Mouse (Mus musculus) lung, embryonic 14.5 days (tissue): ENCODE results near the gene Ckb. TPM values are rescaled to one million over a fixed set of nuclear protein-coding genes. Genes with fewer than 3 reads are reported as not detected.

Experiments
- ATAC-seq: fragments of 200-750 bp; cut with Nextera tagmentation; 2 replicates; pipeline ENCODE4 v1.8.0; 2017; ENCODE audit warnings: mild to moderate bottlenecking, moderate TSS enrichment, moderate library complexity; ENCODE audit not compliant: insufficient read depth
- DNase-seq: peaks from one replicate; pipeline ENCODE4 v3.0.0-alpha.2; 2015
- H3K27ac ChIP-seq: fragments of 300-500 bp; sonication (generic); 2 replicates; pipeline ENCODE4 v1.5.1; 2014; ENCODE audit warnings: low read depth, mild to moderate bottlenecking, moderate library complexity
- H3K27me3 ChIP-seq: fragments of 300-500 bp; sonication (generic); 2 replicates; pipeline ENCODE4 v1.6.1; 2014; ENCODE audit warnings: low read length, control low read depth; ENCODE audit not compliant: insufficient read depth
- H3K36me3 ChIP-seq: fragments of 300-500 bp; sonication (generic); 2 replicates; pipeline ENCODE4 v1.6.1; 2014; ENCODE audit warnings: control low read depth; ENCODE audit not compliant: insufficient read depth
- H3K4me1 ChIP-seq: fragments of 300-500 bp; sonication (generic); 2 replicates; pipeline ENCODE4 v1.6.1; 2014; ENCODE audit warnings: antibody characterized with exemption, control low read depth; ENCODE audit not compliant: insufficient read depth
- H3K4me2 ChIP-seq: fragments of 300-500 bp; sonication (generic); 2 replicates; pipeline ENCODE4 v1.6.1; 2014; ENCODE audit warnings: mild to moderate bottlenecking
- H3K4me3 ChIP-seq: fragments of 300-500 bp; sonication (generic); 2 replicates; pipeline ENCODE4 v1.5.1; 2014; ENCODE audit warnings: low read depth, low read length
- H3K9ac ChIP-seq: fragments of 300-500 bp; sonication (generic); 2 replicates; pipeline ENCODE4 v1.6.1; 2014
- H3K9me3 ChIP-seq: fragments of 300-500 bp; sonication (generic); 2 replicates; pipeline ENCODE4 v1.6.1; 2016; ENCODE audit warnings: low read depth, low read length, control low read depth
- CTCF ChIP-seq: IDR thresholded peaks from 2 replicates; pipeline ENCODE4 v1.5.1; 2016; ENCODE audit warnings: antibody characterized with exemption, low read depth
- WGBS: fragments of 180-500 bp; shearing (Covaris S2); extraction: QIAGEN DNeasy Blood & Tissue Kit; methylation state at CpG from one replicate; pipeline ENCODE4 v1.1.7; 2014; 5-methylcytosine and 5-hydroxymethylcytosine counted together
- polyA plus RNA-seq: library from polyadenylated mRNA; unstranded; fragments of >200 nt; fragmentation: Nextera tagmentation; extraction: Ambion mirVana; gene quantifications from 2 replicates; pipeline ENCODE4 v1.2.1, GENCODE M21; 2014

The Ckb gene
- polyA plus RNA-seq, 1 experiment from 2014 or later = 217 TPM

GRCm38 (mm10) chr12:111648061-111648645 lies 24.0 kb downstream of the Ckb start:
- DNase-seq (peak; percentile 82), ATAC-seq (peak; percentile 35; the same call in 1 of the 2 replicates)
- peak; percentile 81 for TF ChIP-seq CTCF
- Histone ChIP-seq H3K9ac (no peak overlapping the region), H3K36me3 (peaks cover 93% of the 10 kb centered on the region), H3K4me2 (no peak overlapping the region), H3K27me3 (no peaks in the 10 kb centered on the region), H3K4me1 (no peaks in the 10 kb centered on the region), H3K27ac (no peak overlapping the region), H3K9me3 (no peaks in the 10 kb centered on the region), H3K4me3 (no peak overlapping the region)
- 55% methylated on average over 6 of the region's 6 CpGs for WGBS

Other genes with a start within 250 kb of the Ckb start
- 2.0 and 3.4 TPM in 2 replicates for gene Tnfaip2, start 229.9 kb downstream of the Ckb start, polyA plus RNA-seq
- 8.1 and 10.8 TPM in 2 replicates for gene Gm266, start 186.5 kb downstream of the Ckb start, polyA plus RNA-seq
- 479 and 486 TPM in 2 replicates for gene Eif5, start 134.3 kb downstream of the Ckb start, polyA plus RNA-seq
- 57.3 and 62.0 TPM in 2 replicates for gene Mark3, start 97.8 kb downstream of the Ckb start, polyA plus RNA-seq
- gene Trmt61a, start 5.8 kb upstream of the Ckb start, polyA plus RNA-seq = 8.7 and 9.3 TPM in 2 replicates
- 51.5 and 53.2 TPM in 2 replicates for gene Bag5, start 40.9 kb upstream of the Ckb start, polyA plus RNA-seq
- 53.3 and 57.3 TPM in 2 replicates for gene Apopt1, start 40.9 kb upstream of the Ckb start, polyA plus RNA-seq
- 90.5 and 96.7 TPM in 2 replicates for gene Klc1, start 86.5 kb upstream of the Ckb start, polyA plus RNA-seq
- gene Xrcc3, start 141.5 kb upstream of the Ckb start, polyA plus RNA-seq = 15.7 and 16.9 TPM in 2 replicates
- 111 and 112 TPM in 2 replicates for gene Zfyve21, start 141.8 kb upstream of the Ckb start, polyA plus RNA-seq
- 28.9 and 29.0 TPM in 2 replicates for gene Ppp1r13b, start 235.8 kb upstream of the Ckb start, polyA plus RNA-seq